ENCODE assay signal across 8 mouse cellular contexts in genomic region chr15:31417796-31418685, GRCm38 (mm10). TPM values are rescaled to one million over a fixed set of nuclear protein-coding genes. Genes with fewer than 3 reads are reported as not detected.
A peak's percentile ranks its signal among the peaks of the same experiment; 100 is the strongest.
DNase-seq lines count a peak whose midpoint lies in the region; ATAC-seq and TF ChIP-seq lines count a peak whose summit lies in the region.

No protein-coding gene starts in this region.

- H3K79me2 ChIP-seq in macrophage (ENCODE audit: inconsistent target) = no peaks in the 10 kb centered on the region

- peaks cover under 1% of the 10 kb centered on the region for H3K4me1 ChIP-seq in ES-Bruce4 (ENCODE audit: control insufficient read depth, insufficient read depth, low read length)
- no peaks in the 10 kb centered on the region for H3K4me1 ChIP-seq in forebrain, postnatal 0 days (ENCODE audit: insufficient read depth)
- H3K4me1 ChIP-seq in hindbrain, embryonic 12.5 days = peaks cover 5% of the 10 kb centered on the region; the same call in 1 of the 2 replicates

- no peak overlapping the region for H3K4me2 ChIP-seq in forebrain, postnatal 0 days (ENCODE audit: low read depth)
- peak overlapping the region; percentile 21; the same call in 1 of the 2 replicates for H3K4me2 ChIP-seq in hindbrain, embryonic 12.5 days (replicated peaks)

- H3K4me3 ChIP-seq in ES-Bruce4 (ENCODE audit: low read depth, low read length) = peak overlapping the region; percentile 11; the same call in 1 of the 2 replicates
- no peak overlapping the region for H3K4me3 ChIP-seq in forebrain, postnatal 0 days (ENCODE audit: low read depth, low read length)
- no peak overlapping the region for H3K4me3 ChIP-seq in hindbrain, embryonic 12.5 days
- peak overlapping the region; percentile 7; the same call in 1 of the 2 replicates for H3K4me3 ChIP-seq in macrophage (ENCODE audit: inconsistent target)

- H3K27ac ChIP-seq in ES-Bruce4 (ENCODE audit: insufficient read depth, low read length) (no peak overlapping the region), macrophage (peak overlapping the region; percentile 65)
- H3K27ac ChIP-seq in forebrain, postnatal 0 days (ENCODE audit: low read depth, low read length) = no peak overlapping the region; the same call in 1 of the 2 replicates
- H3K27ac ChIP-seq in hindbrain, embryonic 12.5 days = no peak overlapping the region

- H3K9me3 ChIP-seq in ES-Bruce4 (replicated peaks; ENCODE audit: control insufficient read depth, insufficient read depth, low read length, poor library complexity, severe bottlenecking) = no peaks in the 10 kb centered on the region
- no peaks in the 10 kb centered on the region for H3K9me3 ChIP-seq in forebrain, postnatal 0 days (ENCODE audit: low read length)
- no peaks in the 10 kb centered on the region for H3K9me3 ChIP-seq in hindbrain, embryonic 12.5 days (replicated peaks)

- no peak overlapping the region for H3K9ac ChIP-seq in ES-Bruce4 (ENCODE audit: low read depth, poor library complexity, severe bottlenecking)
- no peak overlapping the region for H3K9ac ChIP-seq in forebrain, postnatal 0 days
- no peak overlapping the region for H3K9ac ChIP-seq in hindbrain, embryonic 12.5 days

- TF ChIP-seq POLR2A in ES-Bruce4 (IDR thresholded peaks at IDR 0.05; ENCODE audit: insufficient read depth, low read length) = no peak

- no peak for TF ChIP-seq CTCF in ES-Bruce4 (IDR thresholded peaks at IDR 0.05; ENCODE audit: low read depth, low read length)
- no peak for TF ChIP-seq CTCF in forebrain, postnatal 0 days (IDR thresholded peaks at IDR 0.05; ENCODE audit: low read depth)

- no peak for TF ChIP-seq EP300 in ES-Bruce4 (IDR thresholded peaks at IDR 0.05; ENCODE audit: insufficient read depth, low read depth, low read length)

- peak; percentile 26 for DNase-seq in adrenal gland, postnatal 25 days
- DNase-seq in forebrain, postnatal 0 days = no peak
- DNase-seq in left cerebral cortex, adult 9 months (ENCODE audit: low spot score in 2 of 2) = peak; percentile 60 to 82
- DNase-seq in spleen, adult 12 weeks (ENCODE audit: low spot score) = peak; percentile 39
- DNase-seq in Muller cell, postnatal 12 days (ENCODE audit: inconsistent ontology term) = no peak

- 0 out of 2 replicates have a peak, but pooled peaks have one; percentile 20 for ATAC-seq in forebrain, postnatal 0 days
- ATAC-seq in hindbrain, embryonic 12.5 days (ENCODE audit: low FRiP score) = no peak

- H3K27me3 ChIP-seq in ES-Bruce4 (ENCODE audit: control insufficient read depth, insufficient read depth, low read length, poor library complexity, severe bottlenecking) = no peaks in the 10 kb centered on the region
- no peaks in the 10 kb centered on the region for H3K27me3 ChIP-seq in forebrain, postnatal 0 days (ENCODE audit: insufficient read depth, low read length)
- no peaks in the 10 kb centered on the region for H3K27me3 ChIP-seq in hindbrain, embryonic 12.5 days

- 70% methylated on average over 21 of the region's 21 CpGs for WGBS in forebrain, postnatal 0 days
- 58% methylated on average over 21 of the region's 21 CpGs for WGBS in hindbrain, embryonic 12.5 days
- WGBS in macrophage (ENCODE audit: missing documents) = 12% methylated on average over 21 of the region's 21 CpGs

- H3K36me3 ChIP-seq in ES-Bruce4 (ENCODE audit: control insufficient read depth, insufficient read depth, low read length, poor library complexity, severe bottlenecking) (no peaks in the 10 kb centered on the region), macrophage (ENCODE audit: inconsistent target) (no peaks in the 10 kb centered on the region)
- H3K36me3 ChIP-seq in forebrain, postnatal 0 days (ENCODE audit: insufficient read depth) = no peaks in the 10 kb centered on the region
- no peaks in the 10 kb centered on the region for H3K36me3 ChIP-seq in hindbrain, embryonic 12.5 days

RNA-seq across cellular contexts. Expression of gene Ropn1l, which starts 35.5 kb away (rescaled TPM):
- polyA plus RNA-seq in ES-Bruce4 (2011; ENCODE audit: insufficient read depth, insufficient read length, low read depth, missing spikeins) = 1.5 and 1.6 TPM in 2 replicates
- 2.0 and 3.6 TPM in 2 replicates for total RNA-seq in adrenal gland, postnatal 25 days (2021)
- 1.2 and 2.1 TPM in 2 replicates for total RNA-seq in forebrain, postnatal 0 days (2014; rRNA removed)
- polyA plus RNA-seq in forebrain, postnatal 0 days (2015; fragmentation: Nextera tagmentation; extraction: Ambion mirVana) = 2.1 and 3.1 TPM in 2 replicates
- polyA plus RNA-seq in hindbrain, embryonic 12.5 days (2016; fragmentation: Nextera tagmentation; extraction: Ambion mirVana) = 2.8 and 2.9 TPM in 2 replicates
- total RNA-seq in macrophage (2018; cell fraction: chromatin; rRNA removed) = 1 to 10 TPM in 18 of 26 experiments, under 1 TPM in 1, not detected in 7; 0.96 to 5.9 (median 1.8) TPM
- total RNA-seq in macrophage (2018; cell fraction: cytosol; rRNA removed) = 10 to 100 TPM in 10 of 26 experiments, 1 to 10 TPM in 16; 5.2 to 15.6 (median 8.7) TPM
- total RNA-seq in macrophage (2018; cell fraction: nucleus; rRNA removed) = 1 to 10 TPM; 1.0 to 7.2 (median 3.2) TPM
- polyA plus RNA-seq in macrophage (2018) = 7.0 to 12.5 TPM (median 7.0 TPM) in 3 replicates

RNA-seq across cellular contexts. Expression of gene Ankrd33b, which starts 50.5 kb away (rescaled TPM):
- polyA plus RNA-seq in ES-Bruce4 (2011; ENCODE audit: insufficient read depth, insufficient read length, low read depth, missing spikeins) (1.4 and 1.6 TPM in 2 replicates), macrophage (2018) (17.4 to 30.3 TPM (median 22.9 TPM) in 3 replicates)
- 0.82 and 1.5 TPM in 2 replicates for total RNA-seq in adrenal gland, postnatal 25 days (2021)
- 1.3 TPM in 2 replicates for total RNA-seq in forebrain, postnatal 0 days (2014; rRNA removed)
- polyA plus RNA-seq in forebrain, postnatal 0 days (2015; fragmentation: Nextera tagmentation; extraction: Ambion mirVana) = 1.1 and 1.2 TPM in 2 replicates
- 0.85 and 0.87 TPM in 2 replicates for polyA plus RNA-seq in hindbrain, embryonic 12.5 days (2016; fragmentation: Nextera tagmentation; extraction: Ambion mirVana)
- 100 to 1,000 TPM in 20 of 26 experiments, 10 to 100 TPM in 6; 61.5 to 833 (median 201) TPM for total RNA-seq in macrophage (2018; cell fraction: chromatin; rRNA removed)
- total RNA-seq in macrophage (2018; cell fraction: cytosol; rRNA removed) = 100 to 1,000 TPM in 3 of 26 experiments, 10 to 100 TPM in 23; 16.5 to 151 (median 40.9) TPM
- 100 to 1,000 TPM in 19 of 26 experiments, 10 to 100 TPM in 7; 37.9 to 414 (median 149) TPM for total RNA-seq in macrophage (2018; cell fraction: nucleus; rRNA removed)

Comparison
In these comparisons a context has a peak if more than half of its experiments do, and no peak if none do; other contexts are left out.
1. H3K4me3 ChIP-seq: peak in ES-Bruce4 (single experiment) and macrophage (single experiment); none in forebrain, postnatal 0 days (single experiment) and hindbrain, embryonic 12.5 days (single experiment).
2. DNase-seq: peak in adrenal gland, postnatal 25 days (single experiment), left cerebral cortex, adult 9 months (2 of 2) and spleen, adult 12 weeks (single experiment); none in forebrain, postnatal 0 days (single experiment) and Muller cell, postnatal 12 days (single experiment).